Mouse (Mus musculus) stomach, postnatal 0 days (tissue): Measurements from ENCODE around the gene Ccnj.

Experiments used
- CTCF ChIP-seq: IDR thresholded peaks from 2 replicates; pipeline ENCODE4 v1.5.1; 2016; ENCODE audit warnings: antibody characterized with exemption, low read depth, mild to moderate bottlenecking, moderate library complexity
- EP300 ChIP-seq: optimal IDR thresholded peaks from 2 replicates; pipeline ENCODE3; 2016; ENCODE audit warnings: antibody characterized with exemption

GRCm38 (mm10) chr19:40881700-40882099 is 50.6 kb downstream of the Ccnj start:
- no peak for TF ChIP-seq CTCF
- no peak for TF ChIP-seq EP300
